Mouse (Mus musculus): ENCODE data around the gene Clip2.
A peak's percentile ranks its signal among the peaks of the same experiment; 100 is the strongest.

Gene Clip2

DNA sequence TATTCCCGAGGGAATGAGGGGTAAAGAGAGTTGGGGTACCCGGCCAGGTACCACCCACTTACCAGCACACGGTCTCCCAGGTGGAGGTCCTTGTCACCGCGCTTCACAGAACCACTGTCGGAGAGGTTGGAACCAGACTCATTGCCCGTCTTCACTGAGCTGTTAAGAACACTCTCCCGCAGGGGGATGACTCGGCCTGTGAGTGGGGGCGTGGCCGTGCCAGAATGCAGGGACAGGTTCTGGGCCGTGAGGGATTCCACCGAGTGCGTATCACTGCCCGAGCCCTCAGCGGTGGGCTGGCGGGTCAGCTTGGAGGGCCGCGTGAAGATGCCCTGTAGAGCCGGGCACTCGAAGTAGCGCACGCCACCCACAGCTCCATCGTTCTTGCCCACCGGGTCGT lies 29.7 kb downstream of the Clip2 start:
- DNase-seq: no peak

- DNase-seq: no peak
These were observed 30.4 kb downstream of the Clip2 start for GRCm38 (mm10) chr5:134521806-134522205.

- no peak for DNase-seq
These were observed 31.1 kb downstream of the Clip2 start for GRCm38 (mm10) chr5:134521131-134521530.

DNA sequence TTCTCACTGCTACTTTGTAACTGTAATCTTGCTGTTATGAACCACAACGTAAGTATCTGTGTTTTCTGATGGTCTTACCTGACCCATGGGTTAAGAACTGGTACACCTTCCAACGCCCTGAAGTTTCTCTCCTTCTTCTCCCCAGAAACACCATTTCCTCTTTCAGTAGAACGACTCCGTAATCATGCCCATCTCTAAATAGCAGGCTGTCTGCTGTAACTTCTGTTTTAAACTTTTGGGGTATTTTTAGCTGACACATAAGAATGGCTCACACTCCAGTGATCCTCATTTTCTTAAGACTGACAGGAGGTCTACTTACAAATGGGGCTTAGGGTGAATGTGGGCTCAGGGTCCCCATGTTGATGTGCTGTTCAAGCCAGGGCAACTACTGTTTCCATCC lies 32.1 kb downstream of the Clip2 start:
- no peak for DNase-seq

DNA sequence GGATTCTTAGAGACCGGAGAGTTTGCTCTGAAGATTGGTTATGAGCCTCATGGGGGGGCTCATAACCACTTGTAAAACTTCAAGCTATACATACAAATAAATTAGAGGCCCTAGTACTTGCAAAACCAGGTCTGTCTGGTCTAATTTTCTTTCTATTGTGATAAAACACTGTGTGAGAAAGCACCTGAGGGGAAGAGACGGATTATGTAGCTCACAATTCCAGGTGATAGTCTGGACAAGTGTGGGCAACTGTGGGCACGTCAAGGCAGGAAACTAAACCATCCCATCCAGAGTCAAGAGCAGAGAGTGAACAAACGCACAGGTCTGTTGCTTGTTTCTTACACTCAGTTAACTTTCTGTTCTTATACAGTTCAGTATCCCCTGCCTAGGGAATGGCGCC lies 32.8 kb downstream of the Clip2 start:
- DNase-seq: no peak

DNA sequence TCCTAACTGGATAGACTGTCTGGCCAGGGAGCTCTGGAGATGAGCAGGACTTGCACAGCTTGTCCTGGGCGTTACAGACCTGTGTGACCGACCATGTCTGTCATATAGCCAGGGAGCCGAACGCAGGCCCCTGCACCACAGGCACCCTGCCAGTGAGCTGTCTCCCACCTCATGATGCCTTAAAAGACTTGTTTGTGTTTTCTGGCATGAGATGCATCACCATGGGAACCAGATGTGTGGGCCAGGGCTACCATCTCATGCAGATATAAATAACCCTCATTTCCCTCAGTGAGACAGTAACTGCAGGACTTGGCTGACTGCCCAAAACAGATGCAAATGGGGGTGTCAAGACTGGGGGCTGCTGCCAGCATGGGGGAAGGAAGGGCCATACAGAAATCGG lies 40.1 kb downstream of the Clip2 start:
- DNase-seq: peak; percentile 61

DNA sequence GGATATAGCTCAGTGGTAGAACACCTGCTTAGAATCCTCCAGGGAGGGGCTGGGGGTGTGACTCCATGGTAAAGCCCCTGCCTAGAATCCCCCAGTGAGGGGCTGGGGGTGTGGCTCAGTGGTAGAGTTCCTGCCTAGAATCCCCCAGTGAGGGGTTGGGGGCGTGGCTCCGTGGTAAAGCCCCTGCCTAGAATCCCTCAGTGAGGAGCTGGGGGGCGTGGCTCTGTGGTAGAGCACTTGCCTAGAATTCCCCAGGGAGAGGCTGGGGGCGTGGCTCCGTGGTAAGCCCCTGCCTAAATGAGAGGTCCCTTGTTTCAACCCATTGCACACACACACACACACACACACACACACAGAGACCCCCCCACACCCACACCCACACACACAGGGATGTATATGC lies 42.0 kb downstream of the Clip2 start:
- DNase-seq: no peak

GRCm38 (mm10) chr5:134508965-134509364 lies 43.3 kb downstream of the Clip2 start:
- no peak for DNase-seq

DNA sequence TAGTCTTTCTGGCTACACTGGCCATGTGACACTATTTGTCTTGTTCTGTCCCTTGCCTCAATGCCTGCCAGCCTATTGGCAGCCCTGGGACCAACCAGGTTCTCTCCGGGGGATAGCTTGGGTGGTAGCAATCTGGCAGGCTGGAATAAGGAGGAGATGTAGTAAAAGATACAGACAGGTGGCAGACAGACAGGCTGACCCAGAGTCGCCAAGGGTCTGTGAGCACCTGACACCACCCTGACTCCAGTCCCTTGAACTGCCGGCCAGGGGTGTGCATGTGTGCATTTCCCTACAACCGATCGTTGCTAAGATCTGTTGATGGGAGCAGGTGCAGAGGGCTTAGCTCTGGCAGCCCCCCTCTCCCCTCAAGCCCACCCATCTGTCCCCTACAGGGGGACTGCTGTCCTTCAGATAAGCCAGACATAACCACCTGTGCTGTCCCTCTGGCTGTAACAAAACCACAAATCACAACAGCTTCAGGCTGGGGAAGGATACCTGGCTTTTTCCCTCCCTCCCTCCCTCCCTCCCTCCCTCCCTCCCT lies 44.3 kb downstream of the Clip2 start:
- no peak for DNase-seq

GRCm38 (mm10) chr5:134507307-134507706 lies 44.9 kb downstream of the Clip2 start:
- peak; percentile 60 for DNase-seq

- DNase-seq: no peak
These were observed 46.4 kb downstream of the Clip2 start for GRCm38 (mm10) chr5:134505810-134506292.

GRCm38 (mm10) chr5:134502591-134502990 lies 49.6 kb downstream of the Clip2 start:
- no peak for DNase-seq

DNA sequence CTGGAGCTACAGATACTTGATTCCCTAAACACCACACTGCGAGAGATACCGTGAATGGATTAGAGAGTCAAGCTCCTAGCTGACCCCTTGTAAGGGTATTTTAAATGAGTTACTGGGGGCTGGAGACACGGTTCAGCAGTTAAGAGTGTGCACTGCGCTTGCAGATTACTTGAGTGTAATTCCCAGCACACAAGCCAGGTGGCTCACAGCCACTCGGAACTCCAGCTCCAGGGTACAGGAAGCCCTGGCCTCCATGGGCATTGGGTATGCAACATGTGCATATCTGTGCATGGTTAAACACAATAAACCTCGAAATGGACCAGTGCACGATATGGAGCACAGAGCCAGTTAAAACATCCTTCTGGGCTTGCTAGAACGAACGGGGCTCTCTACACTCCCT lies 50.8 kb downstream of the Clip2 start:
- no peak for DNase-seq

GRCm38 (mm10) chr5:134500681-134501080 lies 51.6 kb downstream of the Clip2 start:
- DNase-seq: no peak

GRCm38 (mm10) chr5:134500062-134500461 lies 52.2 kb downstream of the Clip2 start:
- peak; percentile 58 for DNase-seq

GRCm38 (mm10) chr5:134497026-134497425 lies 55.2 kb downstream of the Clip2 start:
- no peak for DNase-seq

- no peak for DNase-seq
These were observed 56.4 kb downstream of the Clip2 start for GRCm38 (mm10) chr5:134495796-134496195.

DNA sequence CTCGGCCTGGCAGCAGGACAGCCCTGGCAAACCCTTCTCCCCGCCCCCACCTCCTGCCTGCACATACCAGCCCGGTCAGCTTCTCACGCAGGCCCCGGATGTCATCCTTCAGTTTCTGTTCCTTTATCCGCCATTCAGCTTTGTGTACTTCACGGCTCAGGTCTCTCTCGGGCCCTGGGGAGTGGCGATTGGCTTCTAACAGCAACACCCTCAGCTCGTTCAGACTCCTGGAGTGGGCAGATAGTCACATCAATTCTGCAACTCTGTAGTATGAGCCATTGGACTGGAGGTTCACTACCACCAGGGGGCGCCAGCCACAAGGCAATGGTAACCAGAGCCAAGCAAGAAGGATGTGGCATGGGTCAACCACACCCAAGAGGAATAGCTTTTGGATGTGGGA lies 58.1 kb downstream of the Clip2 start:
- peak; percentile 81 for DNase-seq

GRCm38 (mm10) chr5:134492956-134493355 lies 59.3 kb downstream of the Clip2 start:
- DNase-seq: no peak

GRCm38 (mm10) chr5:134491712-134492417 lies 60.4 kb downstream of the Clip2 start:
- DNase-seq: peak; percentile 75

DNA sequence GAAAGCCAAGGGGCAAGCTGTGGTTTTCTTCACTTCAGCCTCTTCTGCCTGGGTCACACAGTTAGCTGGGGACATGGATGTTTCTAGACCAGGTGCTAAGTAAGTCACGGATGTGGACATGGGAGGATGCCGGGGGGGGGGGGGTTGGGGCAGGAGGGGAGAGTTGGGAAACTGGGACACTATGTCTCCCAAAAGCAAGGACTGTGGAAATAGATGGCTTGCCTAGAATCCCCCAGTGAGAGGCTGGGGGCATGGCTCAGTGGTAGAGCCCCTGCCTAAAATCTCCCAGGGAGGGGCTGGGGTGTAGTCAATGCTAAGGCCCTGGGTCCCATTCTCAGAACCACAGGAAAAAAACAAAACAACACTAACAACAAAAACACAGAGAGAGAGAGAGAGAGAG lies 61.0 kb downstream of the Clip2 start:
- DNase-seq: no peak

GRCm38 (mm10) chr5:134490465-134490864 lies 61.8 kb downstream of the Clip2 start:
- DNase-seq: no peak

DNA sequence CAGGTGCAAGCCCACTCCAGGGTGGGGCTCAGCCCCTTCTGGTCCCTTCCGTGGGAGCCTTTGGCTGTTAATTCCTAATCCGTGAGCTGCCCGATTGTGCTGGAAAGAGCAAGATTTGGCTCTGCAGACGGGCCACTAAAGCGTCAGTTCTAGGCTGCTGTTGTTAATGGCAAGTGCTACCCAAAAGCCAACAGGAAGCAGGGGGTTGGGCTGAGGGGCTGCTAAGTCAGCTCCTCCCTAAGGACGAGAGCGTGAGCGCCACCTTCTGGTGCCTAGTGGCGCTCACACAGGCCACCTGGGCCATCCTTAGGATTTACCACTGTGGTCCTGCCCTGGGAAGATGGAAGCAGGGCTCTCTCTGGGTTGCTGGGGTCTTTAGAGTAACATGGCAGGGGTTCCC lies 62.7 kb downstream of the Clip2 start:
- DNase-seq: no peak

DNA sequence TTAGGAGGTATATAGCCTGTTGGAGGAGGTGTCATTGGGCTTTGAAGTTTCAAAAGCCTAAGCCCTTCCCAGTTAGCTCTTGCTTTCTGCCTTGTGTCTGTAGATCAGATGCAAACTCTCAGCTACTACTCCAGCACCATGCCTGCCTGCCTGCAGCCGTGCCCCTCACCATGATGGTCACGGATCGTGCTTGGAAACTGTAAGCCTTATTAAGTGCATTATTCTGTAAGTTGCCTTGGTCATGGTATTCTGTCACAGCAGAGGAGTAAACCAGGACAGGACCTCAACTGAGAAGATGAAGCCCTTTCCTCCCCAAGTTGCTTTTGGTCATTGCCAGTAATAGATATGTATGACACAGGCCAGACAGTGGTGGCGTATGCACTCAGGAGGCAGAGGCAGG lies 63.6 kb downstream of the Clip2 start:
- no peak for DNase-seq

DNA sequence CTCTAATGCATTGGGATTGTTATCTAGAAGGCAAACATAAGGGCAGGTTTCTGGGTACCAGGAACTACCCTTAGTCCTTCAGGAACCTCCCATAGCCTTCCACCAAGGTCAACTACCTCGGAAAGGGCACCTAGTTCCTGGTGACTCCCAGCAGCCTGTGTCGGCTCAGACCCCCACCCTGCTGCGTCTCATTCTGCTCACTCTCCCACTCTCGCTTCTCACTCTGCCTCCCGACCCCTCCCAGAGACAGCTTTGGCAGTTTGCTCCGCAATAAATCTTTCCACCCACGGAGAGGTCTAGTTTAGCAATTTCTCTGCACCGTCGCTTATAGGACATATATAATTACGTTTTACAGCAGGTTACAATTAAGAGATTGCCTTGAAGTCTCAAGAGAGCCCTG lies 64.2 kb downstream of the Clip2 start:
- no peak for DNase-seq

Measured in right cerebral cortex, postnatal 25 days (tissue).